In genomic region chr1:38735768-38736167, GRCm38 (mm10) we compare ENCODE assay signal across 14 mouse cellular contexts.
DNase-seq lines count a peak whose midpoint lies in the region; ATAC-seq and TF ChIP-seq lines count a peak whose summit lies in the region.
"Had no signal": no experiment of that assay in that cellular context is flagged by ENCODE, and none has a peak within 500 bp of the region (broad histone marks: within the 10 kb centered on the region; RNA-seq: fewer than 3 reads in every experiment).

No protein-coding gene starts in this region.

- H3K4me3 ChIP-seq in kidney, embryonic 14.5 days (ENCODE audit: low read length) = no peak overlapping the region
- H3K4me3 ChIP-seq in embryonic fibroblast, embryonic 13.5 days (ENCODE audit: insufficient read depth, low read length) = no peak overlapping the region
- H3K4me3 ChIP-seq in forebrain, embryonic 13.5 days = no peak overlapping the region
- H3K4me3 ChIP-seq in hindbrain, embryonic 11.5 days (ENCODE audit: low read depth, low read length) = no peak overlapping the region
- H3K4me3 ChIP-seq: erythroblast, embryonic 14.5 days; hindbrain, embryonic 12.5 days; left cerebral cortex, adult 2 months; megakaryocyte, embryonic 14.5 days had no signal

- H3K27ac ChIP-seq in kidney, embryonic 14.5 days (ENCODE audit: low read depth, low read length) = peak overlapping the region; percentile 37; the same call in 1 of the 2 replicates
- H3K27ac ChIP-seq in embryonic fibroblast, embryonic 13.5 days (ENCODE audit: insufficient read depth, low read length) = peak overlapping the region; percentile 10; the same call in 1 of the 2 replicates
- no peak overlapping the region for H3K27ac ChIP-seq in forebrain, embryonic 13.5 days
- no peak overlapping the region for H3K27ac ChIP-seq in hindbrain, embryonic 11.5 days (ENCODE audit: low read depth, low read length)
- H3K27ac ChIP-seq: hindbrain, embryonic 12.5 days; left cerebral cortex, adult 2 months; liver, embryonic 14.5 days had no signal

- H3K4me1 ChIP-seq in kidney, embryonic 14.5 days (ENCODE audit: control insufficient read depth, insufficient read depth, low read length) = no peaks in the 10 kb centered on the region
- 0 out of 2 replicates have a peak, but pooled peaks cover 2% of the 10 kb centered on the region for H3K4me1 ChIP-seq in embryonic fibroblast, embryonic 13.5 days (ENCODE audit: control insufficient read depth, insufficient read depth, low read length)
- H3K4me1 ChIP-seq in forebrain, embryonic 13.5 days = peaks cover 5% of the 10 kb centered on the region; the same call in 1 of the 2 replicates
- H3K4me1 ChIP-seq in hindbrain, embryonic 11.5 days (replicated peaks; ENCODE audit: control insufficient read depth, insufficient read depth, low read length) = no peaks in the 10 kb centered on the region
- H3K4me1 ChIP-seq: megakaryocyte, embryonic 14.5 days had no signal

- H3K4me2 ChIP-seq in kidney, embryonic 14.5 days (replicated peaks; ENCODE audit: low read depth, low read length) = no peak overlapping the region
- no peak overlapping the region for H3K4me2 ChIP-seq in forebrain, embryonic 13.5 days
- no peak overlapping the region for H3K4me2 ChIP-seq in hindbrain, embryonic 11.5 days (replicated peaks; ENCODE audit: low read depth, low read length)
- H3K4me2 ChIP-seq: hindbrain, embryonic 12.5 days had no signal

- ATAC-seq in kidney, embryonic 14.5 days (ENCODE audit: low FRiP score, low TSS enrichment) = no peak
- ATAC-seq in forebrain, embryonic 13.5 days = no peak
- no peak for ATAC-seq in hindbrain, embryonic 11.5 days (ENCODE audit: low FRiP score)

- no peaks in the 10 kb centered on the region for H3K36me3 ChIP-seq in kidney, embryonic 14.5 days (ENCODE audit: control insufficient read depth, insufficient read depth, low read length)
- no peaks in the 10 kb centered on the region for H3K36me3 ChIP-seq in forebrain, embryonic 13.5 days (ENCODE audit: poor library complexity, severe bottlenecking)
- H3K36me3 ChIP-seq in hindbrain, embryonic 11.5 days (ENCODE audit: control insufficient read depth, insufficient read depth, low read length) = no peaks in the 10 kb centered on the region
- H3K36me3 ChIP-seq: hindbrain, embryonic 12.5 days had no signal

- no peak for TF ChIP-seq POLR2A in embryonic fibroblast, embryonic 13.5 days (IDR thresholded peaks at IDR 0.05; ENCODE audit: low read depth, low read length)

- H3K27me3 ChIP-seq in kidney, embryonic 14.5 days (ENCODE audit: control insufficient read depth, insufficient read depth, low read length) = no peaks in the 10 kb centered on the region
- no peaks in the 10 kb centered on the region for H3K27me3 ChIP-seq in forebrain, embryonic 13.5 days
- no peaks in the 10 kb centered on the region for H3K27me3 ChIP-seq in hindbrain, embryonic 11.5 days (ENCODE audit: control insufficient read depth, insufficient read depth, low read length)
- H3K27me3 ChIP-seq: hindbrain, embryonic 12.5 days had no signal

- no peaks in the 10 kb centered on the region for H3K9me3 ChIP-seq in kidney, embryonic 14.5 days (ENCODE audit: control insufficient read depth, low read length)
- no peaks in the 10 kb centered on the region for H3K9me3 ChIP-seq in forebrain, embryonic 13.5 days (replicated peaks)
- no peaks in the 10 kb centered on the region for H3K9me3 ChIP-seq in hindbrain, embryonic 11.5 days (ENCODE audit: control insufficient read depth, low read length)
- H3K9me3 ChIP-seq: hindbrain, embryonic 12.5 days had no signal

- 65% methylated on average over 8 of the region's 8 CpGs for WGBS in kidney, embryonic 14.5 days
- WGBS in forebrain, embryonic 13.5 days = 89% methylated on average over 8 of the region's 8 CpGs
- WGBS in hindbrain, embryonic 11.5 days = 81% methylated on average over 8 of the region's 8 CpGs

- peak; percentile 45 to 59 for DNase-seq in cerebellum, postnatal 10 days
- no peak for DNase-seq in cerebellum, adult 18-20 months
- no peak for DNase-seq in kidney, postnatal 25 days
- DNase-seq in 3T3-L1 (ENCODE audit: low read depth, low spot score) = peak; percentile 81
- DNase-seq in hindbrain, embryonic 11.5 days (ENCODE audit: low spot score) = no peak
- DNase-seq: B cell, adult 2 months had no signal

- H3K9ac ChIP-seq in kidney, embryonic 14.5 days (ENCODE audit: low read depth, low read length) = no peak overlapping the region
- no peak overlapping the region for H3K9ac ChIP-seq in forebrain, embryonic 13.5 days
- no peak overlapping the region for H3K9ac ChIP-seq in hindbrain, embryonic 11.5 days (ENCODE audit: low read depth, low read length)
- H3K9ac ChIP-seq: hindbrain, embryonic 12.5 days; liver, embryonic 14.5 days had no signal

- TF ChIP-seq CTCF in embryonic fibroblast, embryonic 13.5 days (IDR thresholded peaks at IDR 0.05; ENCODE audit: borderline replicate concordance, insufficient read depth, low read length) = no peak

Comparison
In these comparisons a context has a peak if more than half of its experiments do, and no peak if none do; other contexts are left out.
1. DNase-seq: peak in cerebellum, postnatal 10 days (2 of 2) and 3T3-L1 (single experiment); none in cerebellum, adult 18-20 months (0 of 2), kidney, postnatal 25 days (0 of 2) and hindbrain, embryonic 11.5 days (single experiment).
2. H3K27ac ChIP-seq: peak in kidney, embryonic 14.5 days (single experiment) and embryonic fibroblast, embryonic 13.5 days (single experiment); none in forebrain, embryonic 13.5 days (single experiment) and hindbrain, embryonic 11.5 days (single experiment).